Mouse (Mus musculus): ENCODE results near the gene Lrp6. TPM values are rescaled to one million over a fixed set of nuclear protein-coding genes. Genes with fewer than 3 reads are reported as not detected.

Gene Lrp6
- total and polyA plus RNA-seq, 3 experiments = 18.5 to 75.2 (median 74.3) TPM

DNA sequence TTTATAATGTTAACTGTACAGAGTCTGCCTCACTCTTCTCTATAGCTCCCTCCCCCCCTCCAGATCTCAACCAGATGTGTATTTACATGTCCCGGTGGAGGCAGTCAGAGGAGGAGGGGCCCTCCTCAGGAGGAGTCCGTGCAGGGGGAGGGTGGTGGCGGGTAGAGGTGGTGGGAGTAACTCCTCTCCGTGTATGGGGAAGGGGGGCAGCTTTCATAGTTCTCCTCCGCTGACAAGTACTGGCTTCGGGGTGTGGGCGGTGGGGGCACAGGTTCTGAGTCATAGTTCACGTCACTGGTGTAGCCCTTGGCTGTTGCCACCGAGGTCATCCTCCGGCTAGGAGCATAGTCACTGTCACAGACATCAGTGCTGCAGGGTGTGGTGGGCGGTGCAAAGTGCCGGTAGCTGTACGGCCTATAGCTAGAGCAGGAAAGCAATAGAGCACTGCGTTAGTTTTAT lies 116.1 kb downstream of the Lrp6 start:
- peaks cover 89% of the 10 kb centered on the region for H3K36me3 ChIP-seq (replicated peaks)
- H3K27me3 ChIP-seq (ENCODE audit: insufficient read depth, low read length) = no peaks in the 10 kb centered on the region
- peaks cover 11% of the 10 kb centered on the region for H3K4me1 ChIP-seq (ENCODE audit: insufficient read depth, low read depth, low read length)
- ATAC-seq (ENCODE audit: extremely low read depth, insufficient number of reproducible peaks, low FRiP score, poor library complexity, severe bottlenecking) (peak; percentile 74), DNase-seq (ENCODE audit: low spot score) (peak; percentile 26)
- H3K9me3 ChIP-seq (replicated peaks) = no peaks in the 10 kb centered on the region
- H3K4me3 ChIP-seq (ENCODE audit: low read depth, low read length) = no peak overlapping the region; the same call in 1 of the 2 replicates
- TF ChIP-seq CTCF (IDR thresholded peaks at IDR 0.05; ENCODE audit: low read depth, low read length) (no peak), GATA2 (IDR thresholded peaks at IDR 0.05; ENCODE audit: borderline replicate concordance, low read depth, low read length) (no peak), POLR2AphosphoS5 (IDR thresholded peaks at IDR 0.05; ENCODE audit: insufficient replicate concordance, low read depth, low read length) (no peak), GATA1 (IDR thresholded peaks at IDR 0.05; ENCODE audit: borderline replicate concordance, low read length) (no peak), TAL1 (conservative IDR thresholded peaks at IDR 0.05; ENCODE audit: low read depth, low read length) (no peak)

DNA sequence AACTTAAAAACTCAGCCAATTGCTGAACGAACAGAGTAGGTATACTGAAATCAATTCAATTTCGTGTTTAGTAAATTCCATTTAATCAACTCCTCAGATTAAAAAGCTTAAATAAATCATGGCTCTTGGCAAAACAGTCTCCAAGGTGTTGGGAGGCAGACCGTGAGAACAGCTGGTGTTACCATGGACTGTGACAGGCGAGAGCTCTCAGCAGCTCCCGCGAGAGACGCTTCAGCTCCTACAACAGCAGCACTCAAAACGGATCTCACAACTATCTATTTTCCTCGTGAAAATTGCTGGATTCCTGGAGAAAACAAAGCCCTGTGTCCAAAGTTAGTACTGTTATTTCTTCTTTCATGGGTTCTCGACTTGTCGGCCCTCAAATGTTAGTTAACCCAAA lies 116.8 kb downstream of the Lrp6 start:
- Histone ChIP-seq H3K9me3 (replicated peaks) (0 out of 2 replicates have a peak, but pooled peaks cover 2% of the 10 kb centered on the region), H3K4me1 (ENCODE audit: insufficient read depth, low read depth, low read length) (peaks cover 11% of the 10 kb centered on the region), H3K27me3 (ENCODE audit: insufficient read depth, low read length) (no peaks in the 10 kb centered on the region), H3K36me3 (replicated peaks) (peaks cover 87% of the 10 kb centered on the region), H3K4me3 (ENCODE audit: low read depth, low read length) (no peak overlapping the region)
- no peak for ATAC-seq (ENCODE audit: extremely low read depth, insufficient number of reproducible peaks, low FRiP score, poor library complexity, severe bottlenecking)
- no peak for TF ChIP-seq GATA2 (IDR thresholded peaks at IDR 0.05; ENCODE audit: borderline replicate concordance, low read depth, low read length)
- TF ChIP-seq TAL1 (conservative IDR thresholded peaks at IDR 0.05; ENCODE audit: low read depth, low read length) = no peak
- no peak for TF ChIP-seq GATA1 (IDR thresholded peaks at IDR 0.05; ENCODE audit: borderline replicate concordance, low read length)
- no peak for TF ChIP-seq POLR2AphosphoS5 (IDR thresholded peaks at IDR 0.05; ENCODE audit: insufficient replicate concordance, low read depth, low read length)
- TF ChIP-seq CTCF (IDR thresholded peaks at IDR 0.05; ENCODE audit: low read depth, low read length) = no peak
- no peak for DNase-seq (ENCODE audit: low spot score)

DNA sequence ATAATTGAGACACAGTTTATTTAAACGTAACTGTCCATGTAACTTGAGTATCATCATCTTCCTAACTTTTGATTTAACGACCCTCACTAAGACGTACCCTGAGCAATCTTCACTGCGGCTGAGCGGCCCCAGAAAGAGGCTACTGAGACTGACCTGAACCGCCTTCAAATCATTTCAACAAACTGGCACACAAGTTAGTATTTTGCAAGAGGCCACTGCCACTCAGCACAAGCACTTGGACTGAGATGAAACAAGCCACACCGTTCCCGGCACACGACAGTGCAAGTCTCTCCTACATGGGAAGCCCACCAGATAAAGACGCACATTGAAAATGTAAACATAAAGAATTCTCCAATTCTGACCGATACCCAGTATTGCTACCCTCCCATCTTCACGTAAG lies 118.3 kb downstream of the Lrp6 start:
- Histone ChIP-seq H3K4me3 (ENCODE audit: low read depth, low read length) (no peak overlapping the region), H3K36me3 (replicated peaks) (peaks cover 76% of the 10 kb centered on the region), H3K4me1 (ENCODE audit: insufficient read depth, low read depth, low read length) (peaks cover 9% of the 10 kb centered on the region), H3K27me3 (ENCODE audit: insufficient read depth, low read length) (no peaks in the 10 kb centered on the region), H3K9me3 (replicated peaks) (0 out of 2 replicates have a peak, but pooled peaks cover 3% of the 10 kb centered on the region)
- TF ChIP-seq POLR2AphosphoS5 (IDR thresholded peaks at IDR 0.05; ENCODE audit: insufficient replicate concordance, low read depth, low read length) (no peak), GATA2 (IDR thresholded peaks at IDR 0.05; ENCODE audit: borderline replicate concordance, low read depth, low read length) (no peak), TAL1 (conservative IDR thresholded peaks at IDR 0.05; ENCODE audit: low read depth, low read length) (no peak), CTCF (IDR thresholded peaks at IDR 0.05; ENCODE audit: low read depth, low read length) (no peak), GATA1 (IDR thresholded peaks at IDR 0.05; ENCODE audit: borderline replicate concordance, low read length) (no peak)
- ATAC-seq (ENCODE audit: extremely low read depth, insufficient number of reproducible peaks, low FRiP score, poor library complexity, severe bottlenecking) = no peak
- DNase-seq (ENCODE audit: low spot score) = no peak

DNA sequence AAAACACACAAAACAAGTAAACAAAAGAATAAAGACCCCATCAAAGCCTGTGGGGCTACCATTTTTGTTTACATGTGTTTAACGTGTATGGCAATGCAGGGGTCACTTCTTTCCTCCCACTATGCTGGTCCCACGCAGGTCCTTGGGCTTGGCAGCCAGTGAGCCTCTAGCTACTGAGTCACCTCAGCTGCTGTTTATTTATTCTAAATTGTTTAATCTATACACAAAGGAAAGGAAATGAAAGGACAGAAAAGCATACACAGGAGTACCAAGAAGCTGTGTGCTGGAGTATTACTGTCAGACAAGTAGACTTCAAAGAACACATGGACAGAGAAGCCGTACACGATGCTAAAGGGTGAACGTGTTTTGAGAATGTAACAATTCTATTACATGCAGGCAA lies 122.8 kb downstream of the Lrp6 start:
- ATAC-seq (ENCODE audit: extremely low read depth, insufficient number of reproducible peaks, low FRiP score, poor library complexity, severe bottlenecking) (no peak), DNase-seq (ENCODE audit: low spot score) (no peak)
- H3K9me3 ChIP-seq (replicated peaks) = 0 out of 2 replicates have a peak, but pooled peaks cover 3% of the 10 kb centered on the region

DNA sequence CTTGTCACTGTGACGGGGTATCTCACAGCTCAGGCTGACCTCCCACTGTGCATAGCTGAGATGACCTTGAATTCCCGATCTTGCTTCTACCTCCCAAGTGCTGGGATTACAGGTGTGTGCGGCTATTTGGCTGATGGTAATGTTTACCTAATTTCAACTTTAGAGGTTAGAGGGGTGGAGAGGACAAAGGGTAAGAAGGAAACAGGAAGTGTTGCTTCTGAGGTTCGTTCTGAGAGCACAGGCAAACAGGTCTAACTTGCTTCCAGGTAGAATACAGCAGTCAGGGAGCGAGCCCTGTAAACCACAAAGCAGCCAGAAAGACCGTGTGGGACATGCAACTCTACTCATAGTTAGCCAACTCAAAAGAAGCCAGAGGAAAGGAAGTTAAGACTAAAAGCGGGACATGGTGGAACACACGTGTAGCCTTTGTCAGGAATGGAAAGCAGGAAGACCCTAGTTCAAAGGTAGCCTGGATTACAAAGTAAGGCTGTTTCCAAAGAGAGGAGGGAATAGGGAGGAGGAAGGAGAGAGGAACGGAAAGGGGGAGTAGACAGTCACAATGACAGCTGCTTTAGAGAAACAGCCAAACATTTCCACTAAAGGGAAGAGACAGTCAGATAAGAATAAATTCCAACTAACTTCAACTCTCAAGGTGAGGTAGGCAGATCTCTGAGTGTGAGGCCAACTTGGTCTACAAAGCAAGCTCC lies 123.4 kb downstream of the Lrp6 start:
- peaks cover 31% of the 10 kb centered on the region for H3K36me3 ChIP-seq (replicated peaks)
- TF ChIP-seq GATA1 (IDR thresholded peaks at IDR 0.05; ENCODE audit: borderline replicate concordance, low read length) (no peak), TAL1 (conservative IDR thresholded peaks at IDR 0.05; ENCODE audit: low read depth, low read length) (no peak), GATA2 (IDR thresholded peaks at IDR 0.05; ENCODE audit: borderline replicate concordance, low read depth, low read length) (no peak), POLR2AphosphoS5 (IDR thresholded peaks at IDR 0.05; ENCODE audit: insufficient replicate concordance, low read depth, low read length) (no peak), CTCF (IDR thresholded peaks at IDR 0.05; ENCODE audit: low read depth, low read length) (no peak)
- 0 out of 2 replicates have a peak, but pooled peaks cover 3% of the 10 kb centered on the region for H3K9me3 ChIP-seq (replicated peaks)
- DNase-seq (ENCODE audit: low spot score) (no peak), ATAC-seq (ENCODE audit: extremely low read depth, insufficient number of reproducible peaks, low FRiP score, poor library complexity, severe bottlenecking) (no peak)
- no peak overlapping the region for H3K4me3 ChIP-seq (ENCODE audit: low read depth, low read length)
- H3K27me3 ChIP-seq (ENCODE audit: insufficient read depth, low read length) = peaks cover 16% of the 10 kb centered on the region
- H3K4me1 ChIP-seq (ENCODE audit: insufficient read depth, low read depth, low read length) = no peaks in the 10 kb centered on the region

More for the DNA sequence above, 122.8 kb downstream of the Lrp6 start:
- peaks cover 13% of the 10 kb centered on the region for H3K27me3 ChIP-seq (ENCODE audit: insufficient read depth, low read length)
- peaks cover 36% of the 10 kb centered on the region for H3K36me3 ChIP-seq (replicated peaks)
- no peak overlapping the region for H3K4me3 ChIP-seq (ENCODE audit: low read depth, low read length)
- no peak for TF ChIP-seq CTCF (IDR thresholded peaks at IDR 0.05; ENCODE audit: low read depth, low read length)
- TF ChIP-seq GATA1 (IDR thresholded peaks at IDR 0.05; ENCODE audit: borderline replicate concordance, low read length) = no peak
- no peak for TF ChIP-seq GATA2 (IDR thresholded peaks at IDR 0.05; ENCODE audit: borderline replicate concordance, low read depth, low read length)
- no peak for TF ChIP-seq TAL1 (conservative IDR thresholded peaks at IDR 0.05; ENCODE audit: low read depth, low read length)
- no peak for TF ChIP-seq POLR2AphosphoS5 (IDR thresholded peaks at IDR 0.05; ENCODE audit: insufficient replicate concordance, low read depth, low read length)
- H3K4me1 ChIP-seq (ENCODE audit: insufficient read depth, low read depth, low read length) = no peaks in the 10 kb centered on the region

DNA sequence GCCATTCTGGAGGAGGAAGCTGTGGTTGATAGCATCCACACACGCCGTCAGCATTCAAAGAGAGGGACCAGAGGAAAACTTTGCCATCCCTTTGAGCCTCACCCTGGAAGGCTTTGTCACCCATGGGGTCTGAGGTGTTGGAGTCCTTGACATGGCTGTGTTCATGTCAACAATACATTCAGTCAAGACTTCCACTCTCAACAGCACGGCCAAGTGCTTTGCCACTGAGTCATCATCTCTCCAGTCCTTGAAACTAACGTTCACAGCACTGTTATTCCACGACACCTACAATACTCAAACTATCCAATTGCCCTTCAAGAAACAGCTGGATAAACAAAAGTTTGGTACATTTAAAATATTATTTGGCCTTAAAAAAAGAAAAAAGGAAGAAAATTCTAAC lies 124.5 kb downstream of the Lrp6 start:
- ATAC-seq (ENCODE audit: extremely low read depth, insufficient number of reproducible peaks, low FRiP score, poor library complexity, severe bottlenecking) = no peak
- TF ChIP-seq TAL1 (conservative IDR thresholded peaks at IDR 0.05; ENCODE audit: low read depth, low read length) = no peak
- TF ChIP-seq GATA1 (IDR thresholded peaks at IDR 0.05; ENCODE audit: borderline replicate concordance, low read length) = no peak
- TF ChIP-seq POLR2AphosphoS5 (IDR thresholded peaks at IDR 0.05; ENCODE audit: insufficient replicate concordance, low read depth, low read length) = no peak
- TF ChIP-seq CTCF (IDR thresholded peaks at IDR 0.05; ENCODE audit: low read depth, low read length) = no peak
- no peak for TF ChIP-seq GATA2 (IDR thresholded peaks at IDR 0.05; ENCODE audit: borderline replicate concordance, low read depth, low read length)
- H3K36me3 ChIP-seq (replicated peaks) = peaks cover 23% of the 10 kb centered on the region
- H3K9me3 ChIP-seq (replicated peaks) = 0 out of 2 replicates have a peak, but pooled peaks cover 3% of the 10 kb centered on the region
- no peak for DNase-seq (ENCODE audit: low spot score)
- H3K4me3 ChIP-seq (ENCODE audit: low read depth, low read length) = no peak overlapping the region
- peaks cover 27% of the 10 kb centered on the region for H3K27me3 ChIP-seq (ENCODE audit: insufficient read depth, low read length)
- no peaks in the 10 kb centered on the region for H3K4me1 ChIP-seq (ENCODE audit: insufficient read depth, low read depth, low read length)
